Mouse (Mus musculus) CH12.LX (cell line): Measurements from ENCODE around the gene Psip1.

Experiments used
- CTCF ChIP-seq, 2 experiments: IDR thresholded peaks in 1 of 2; conservative IDR thresholded peaks in 1 of 2; 2 replicates each; pipeline ENCODE4 v1.5.1; 2011 to 2012; ENCODE audit warnings: low read depth in 2 of 2, low read length in 2 of 2, improper control_type of control experiment in 1 of 2, inconsistent platforms in 1 of 2, mild to moderate bottlenecking in 1 of 2, moderate library complexity in 1 of 2
- MAFK ChIP-seq: IDR thresholded peaks from 2 replicates; pipeline ENCODE4 v1.6.1; 2011; ENCODE audit warnings: low read length, improper control_type of control experiment; ENCODE audit not compliant: insufficient replicate concordance
- MAZ ChIP-seq: IDR thresholded peaks from 2 replicates; pipeline ENCODE4 v1.6.1; 2012; ENCODE audit warnings: low read depth, mild to moderate bottlenecking, inconsistent platforms, low read length, improper control_type of control experiment, moderate library complexity
- MEF2A ChIP-seq: IDR thresholded peaks from 2 replicates; pipeline ENCODE4 v1.6.1; 2014; ENCODE audit warnings: low read depth, mild to moderate bottlenecking, inconsistent platforms, low read length, improper control_type of control experiment, borderline replicate concordance
- POLR2A ChIP-seq: IDR thresholded peaks from 2 replicates; pipeline ENCODE4 v1.6.1; 2011; ENCODE audit warnings: low read depth, mild to moderate bottlenecking, improper control_type of control experiment, low read length
- RAD21 ChIP-seq: IDR thresholded peaks from 2 replicates; pipeline ENCODE4 v1.6.1; 2011; ENCODE audit warnings: low read depth, mild to moderate bottlenecking, low read length, improper control_type of control experiment, moderate library complexity
- ZC3H11A ChIP-seq: IDR thresholded peaks from 2 replicates; pipeline ENCODE4 v1.6.1; 2012; ENCODE audit warnings: low read depth, mild to moderate bottlenecking, inconsistent platforms, low read length, improper control_type of control experiment
- ZNF384 ChIP-seq: IDR thresholded peaks from 2 replicates; pipeline ENCODE4 v1.6.1; 2012; ENCODE audit warnings: low read depth, low read length, improper control_type of control experiment, inconsistent platforms

DNA sequence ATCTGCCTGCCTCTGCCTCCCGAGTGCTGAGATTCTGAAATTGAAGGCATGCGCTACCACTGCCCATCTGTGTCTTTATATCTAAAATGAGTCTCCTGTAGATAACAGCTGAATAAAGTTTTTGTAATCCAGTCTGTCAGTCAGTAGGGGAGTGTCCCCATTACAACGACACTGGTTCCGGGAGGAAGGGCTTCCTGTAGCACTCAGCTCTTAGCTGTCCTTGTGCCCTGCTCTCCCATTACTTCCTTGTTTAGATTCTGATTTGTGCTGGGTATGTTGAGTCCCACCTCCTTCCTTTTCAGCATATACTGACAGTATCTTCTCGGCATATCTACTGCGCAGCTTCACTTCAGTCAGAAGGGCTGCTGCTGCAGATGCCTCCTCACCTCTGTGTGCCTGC, 53.4 kb downstream of the Psip1 start:
- TF ChIP-seq MEF2A, result no peak
- no peak for TF ChIP-seq ZNF384
- no peak for TF ChIP-seq ZC3H11A
- no peak for TF ChIP-seq RAD21
- no peak for TF ChIP-seq CTCF (conservative IDR thresholded peaks at IDR 0.05 in 1 of 2, IDR thresholded peaks at IDR 0.05 in 1 of 2; ENCODE audit: low read depth in 2 of 2, low read length in 2 of 2)
- TF ChIP-seq MAZ, result no peak
- TF ChIP-seq MAFK, result no peak
- TF ChIP-seq POLR2A, result no peak
